Mouse (Mus musculus): ENCODE data around the gene Pex6.

DNA sequence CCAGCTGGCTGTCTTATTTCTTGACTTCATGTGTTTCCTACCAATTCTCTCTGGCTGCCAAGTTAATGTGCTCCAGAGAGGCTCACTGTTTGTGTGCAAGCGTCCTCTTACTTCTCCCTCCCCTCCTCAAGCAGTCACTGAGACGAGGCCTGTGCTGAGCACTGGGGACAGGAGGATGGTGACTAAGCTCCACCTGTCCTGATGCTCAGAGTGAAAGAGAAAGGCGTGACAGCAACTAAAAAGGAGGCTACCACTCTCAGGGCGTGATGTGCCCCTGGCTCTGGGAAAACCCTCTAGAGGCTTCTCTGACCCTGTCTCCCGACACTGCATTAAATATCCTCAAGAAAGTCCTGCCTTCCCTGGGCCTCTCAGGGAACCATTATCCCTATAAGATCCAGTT lies 38.0 kb downstream of the Pex6 start:
- no peak for TF ChIP-seq CTCF (conservative IDR thresholded peaks at IDR 0.05; ENCODE audit: low read length)
- no peak for TF ChIP-seq POU5F1 (IDR thresholded peaks at IDR 0.05; ENCODE audit: borderline replicate concordance, low read length)
- TF ChIP-seq NANOG (IDR thresholded peaks at IDR 0.05; ENCODE audit: borderline replicate concordance, low read length), result no peak
